ENCODE assay signal across 25 mouse cellular contexts in genomic region chr5:90684994-90685393, GRCm38 (mm10). TPM values are rescaled to one million over a fixed set of nuclear protein-coding genes. Genes with fewer than 3 reads are reported as not detected.
"Had no signal": no experiment of that assay in that cellular context is flagged by ENCODE, and none has a peak within 500 bp of the region (broad histone marks: within the 10 kb centered on the region; RNA-seq: fewer than 3 reads in every experiment).

No protein-coding gene starts in this region.

- H3K27me3 ChIP-seq: heart, embryonic 13.5 days; heart, embryonic 15.5 days; hindbrain, embryonic 13.5 days; hindbrain, embryonic 15.5 days; limb, embryonic 12.5 days; liver, embryonic 13.5 days; liver, embryonic 15.5 days had no signal

- H3K27ac ChIP-seq: gastrocnemius, adult 2 months; heart, adult 2 months; heart, embryonic 13.5 days; heart, embryonic 15.5 days; hindbrain, embryonic 13.5 days; hindbrain, embryonic 15.5 days; hindbrain, postnatal 0 days; layer of hippocampus, adult 2 months; left cerebral cortex, adult 2 months; limb, embryonic 10.5 days; limb, embryonic 12.5 days; liver, embryonic 13.5 days; liver, embryonic 15.5 days had no signal

- H3K4me3 ChIP-seq: gastrocnemius, adult 2 months; heart, adult 2 months; heart, embryonic 13.5 days; heart, embryonic 15.5 days; hindbrain, embryonic 13.5 days; hindbrain, embryonic 15.5 days; layer of hippocampus, adult 2 months; left cerebral cortex, adult 2 months; limb, embryonic 10.5 days; limb, embryonic 12.5 days; liver, embryonic 13.5 days; liver, embryonic 15.5 days had no signal

- H3K4me2 ChIP-seq: heart, embryonic 11.5 days; heart, embryonic 13.5 days; heart, embryonic 15.5 days; hindbrain, embryonic 13.5 days; hindbrain, embryonic 15.5 days; limb, embryonic 12.5 days; liver, embryonic 11.5 days; liver, embryonic 13.5 days; liver, embryonic 15.5 days had no signal

- H3K4me1 ChIP-seq: heart, embryonic 13.5 days; heart, embryonic 15.5 days; hindbrain, embryonic 13.5 days; hindbrain, embryonic 15.5 days; limb, embryonic 10.5 days; limb, embryonic 12.5 days; liver, embryonic 13.5 days; liver, embryonic 15.5 days had no signal

- H3K9me3 ChIP-seq: heart, embryonic 13.5 days; heart, embryonic 15.5 days; hindbrain, embryonic 13.5 days; hindbrain, embryonic 15.5 days; limb, embryonic 10.5 days; limb, embryonic 12.5 days; liver, embryonic 13.5 days; liver, embryonic 15.5 days had no signal

- DNase-seq: gastrocnemius, adult 2 months; gastrocnemius, postnatal 14 days; gastrocnemius, postnatal 36 days; heart, adult 11 months; heart, adult 2 months; heart, postnatal 14 days; heart, postnatal 36 days; kidney, adult 11 months; kidney, postnatal 10 days; kidney, postnatal 25 days; liver; liver, embryonic 13.5 days had no signal

- ATAC-seq: hindbrain, postnatal 0 days; intestine, embryonic 16.5 days had no signal

- H3K9ac ChIP-seq: heart, embryonic 13.5 days; heart, embryonic 15.5 days; hindbrain, embryonic 13.5 days; hindbrain, embryonic 15.5 days; limb, embryonic 12.5 days; liver, embryonic 13.5 days; liver, embryonic 15.5 days had no signal

- H3K36me3 ChIP-seq: heart, embryonic 13.5 days; heart, embryonic 15.5 days; hindbrain, embryonic 13.5 days; hindbrain, embryonic 15.5 days; limb, embryonic 10.5 days; limb, embryonic 12.5 days; liver, embryonic 13.5 days; liver, embryonic 15.5 days had no signal

RNA-seq across cellular contexts. Expression of gene Rassf6, which starts 44.5 kb away (rescaled TPM):
- total RNA-seq: gastrocnemius, adult 2 months; gastrocnemius, postnatal 14 days; gastrocnemius, postnatal 36 days; heart, adult 2 months; heart, postnatal 14 days; heart, postnatal 36 days had no signal
